Mouse (Mus musculus): ENCODE measurements at regions not wholly inside any gene's neighbourhood (a gene's known extent, or its start where the extent isn't known, plus 50 kb on each side); places are given as distances from the start of the nearest gene placed in this dataset.
A peak's percentile ranks its signal among the peaks of the same experiment; 100 is the strongest.

DNA sequence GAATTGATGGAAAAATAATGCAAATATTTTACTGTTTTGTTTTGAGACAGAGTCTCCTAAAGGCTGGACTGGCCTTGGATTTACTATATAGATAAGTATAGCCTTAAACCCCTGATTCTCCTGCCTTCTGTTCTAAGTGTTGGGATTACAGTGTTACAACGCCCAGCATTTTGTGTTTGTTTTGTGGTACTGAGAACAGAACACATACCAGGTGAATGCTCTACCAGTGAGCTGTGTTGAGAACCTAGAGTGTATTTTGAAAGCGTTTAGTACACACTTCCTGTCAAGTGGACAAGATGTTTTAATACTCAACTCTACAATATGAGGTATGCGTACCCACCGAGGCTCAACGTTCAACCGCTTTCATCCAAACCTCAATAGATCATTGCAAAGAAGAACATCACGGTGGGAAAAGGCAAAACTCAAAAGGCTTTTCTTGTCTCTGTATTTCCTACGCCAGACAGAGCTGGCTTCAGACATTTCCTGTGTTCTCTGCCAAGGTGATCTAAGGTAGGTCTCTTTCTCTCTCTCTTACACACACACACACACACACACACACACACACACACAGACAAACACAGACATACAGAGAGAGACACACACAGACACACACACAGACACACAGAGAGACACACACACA lies 104.3 kb upstream of the Cpm start:
- no peak for DNase-seq

- DNase-seq: no peak
These were observed 105.2 kb upstream of the Cpm start for GRCm38 (mm10) chr10:117524101-117524500.

DNA sequence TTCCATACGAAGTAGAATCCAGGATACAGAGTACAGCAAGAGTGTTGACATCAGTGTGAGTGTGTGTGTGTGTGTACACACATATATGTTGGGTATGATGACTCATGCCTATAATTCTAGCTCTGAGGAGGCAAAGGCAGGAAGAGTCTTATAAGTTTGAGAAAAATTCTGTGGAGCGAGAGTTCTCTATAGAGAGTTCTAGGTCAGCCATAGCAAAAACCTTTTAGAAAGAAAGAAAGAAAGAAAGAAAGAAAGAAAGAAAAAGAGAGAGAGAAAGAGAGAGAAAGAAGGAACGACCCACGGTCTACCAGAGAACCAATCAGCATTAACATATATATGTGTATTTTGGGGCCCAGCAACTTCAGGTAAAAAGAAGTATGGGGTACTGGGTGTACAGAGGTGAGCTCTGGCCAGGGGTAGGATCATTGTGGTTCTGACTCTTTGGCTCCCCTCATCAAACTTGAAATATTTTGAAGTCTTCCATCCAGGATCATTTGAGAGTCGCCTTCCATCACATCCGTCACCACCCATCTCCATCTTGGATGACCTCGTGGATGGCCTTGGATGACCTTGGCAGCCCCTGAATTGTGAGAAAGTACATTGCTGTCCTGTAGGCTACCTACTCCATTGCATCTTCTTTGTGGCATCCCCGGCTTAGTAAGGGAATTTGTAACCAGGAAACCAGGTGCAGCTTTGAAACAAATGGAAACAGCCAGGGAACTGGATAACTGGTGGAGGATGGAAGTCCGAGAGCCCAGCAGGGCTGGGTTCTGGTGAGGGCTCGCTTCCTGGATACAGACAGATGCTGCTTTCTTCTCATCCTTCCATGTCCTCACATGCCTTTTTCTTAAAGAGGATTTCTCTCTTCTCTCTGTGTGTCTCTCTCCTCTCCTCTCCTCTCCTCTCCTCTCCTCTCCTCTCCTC lies 106.1 kb upstream of the Cpm start:
- DNase-seq: no peak

DNA sequence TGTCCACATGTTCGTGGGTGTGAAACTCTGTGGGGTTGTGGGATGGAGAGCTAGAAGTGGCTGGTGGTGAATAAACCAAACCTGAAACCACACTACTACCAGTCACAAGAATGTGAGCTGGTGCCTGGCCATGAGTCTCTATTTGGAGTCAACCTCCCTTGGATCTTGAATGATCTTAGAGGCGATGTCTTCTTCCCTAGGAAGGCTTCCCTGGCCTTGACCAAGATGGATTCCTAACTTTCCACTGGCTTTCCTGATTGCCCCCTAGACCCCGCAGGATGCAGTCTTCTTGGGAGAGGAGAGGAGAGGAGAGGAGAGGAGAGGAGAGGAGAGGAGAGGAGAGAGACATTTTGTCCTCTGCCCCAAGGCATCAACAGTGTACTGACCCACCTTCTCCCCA lies 106.9 kb upstream of the Cpm start:
- no peak for DNase-seq

DNA sequence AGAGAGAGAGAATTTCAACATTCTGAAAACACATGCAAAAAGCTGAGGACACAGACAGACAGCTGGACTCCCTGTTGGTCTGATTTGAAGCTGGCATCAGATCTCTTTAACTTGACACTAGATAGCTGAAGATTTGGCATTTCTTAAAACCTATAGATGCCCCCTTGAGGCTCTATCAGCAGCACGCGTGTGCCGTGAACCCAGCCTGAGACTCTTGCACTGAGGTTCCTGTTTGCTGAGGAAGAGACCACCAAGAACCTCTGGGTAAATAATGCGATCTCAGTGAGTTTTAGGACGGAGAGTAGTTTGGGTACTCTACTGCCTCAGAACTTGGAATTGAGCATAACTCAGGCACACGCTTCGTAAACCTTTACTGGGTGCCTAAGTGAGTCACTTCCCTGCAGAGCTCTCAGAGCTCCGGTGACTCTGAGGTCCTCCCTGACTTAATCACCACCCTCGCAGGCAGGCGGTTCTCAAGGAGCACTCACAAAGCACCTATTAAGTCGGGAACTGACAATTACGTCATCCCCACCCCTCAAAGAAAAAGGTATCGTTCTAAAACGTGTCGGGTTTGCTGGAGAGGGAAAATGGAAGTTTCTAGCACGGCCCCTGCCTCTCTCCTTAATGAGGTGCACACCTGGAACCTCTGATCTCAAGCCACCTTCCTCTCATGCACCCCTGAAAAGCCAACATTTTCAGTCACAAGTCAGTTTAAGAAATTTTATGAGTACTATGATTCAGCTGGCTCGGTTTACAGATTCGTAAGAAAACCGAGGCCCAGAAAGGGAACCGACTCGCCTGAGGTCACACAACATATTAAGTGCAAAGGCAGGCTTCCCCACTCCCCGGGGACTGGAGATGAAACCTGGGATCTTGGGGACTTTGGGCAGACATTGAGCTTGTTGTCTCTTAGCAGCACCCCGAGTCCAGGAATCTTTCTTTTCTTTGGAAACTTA lies 107.7 kb upstream of the Cpm start:
- DNase-seq: no peak

DNA sequence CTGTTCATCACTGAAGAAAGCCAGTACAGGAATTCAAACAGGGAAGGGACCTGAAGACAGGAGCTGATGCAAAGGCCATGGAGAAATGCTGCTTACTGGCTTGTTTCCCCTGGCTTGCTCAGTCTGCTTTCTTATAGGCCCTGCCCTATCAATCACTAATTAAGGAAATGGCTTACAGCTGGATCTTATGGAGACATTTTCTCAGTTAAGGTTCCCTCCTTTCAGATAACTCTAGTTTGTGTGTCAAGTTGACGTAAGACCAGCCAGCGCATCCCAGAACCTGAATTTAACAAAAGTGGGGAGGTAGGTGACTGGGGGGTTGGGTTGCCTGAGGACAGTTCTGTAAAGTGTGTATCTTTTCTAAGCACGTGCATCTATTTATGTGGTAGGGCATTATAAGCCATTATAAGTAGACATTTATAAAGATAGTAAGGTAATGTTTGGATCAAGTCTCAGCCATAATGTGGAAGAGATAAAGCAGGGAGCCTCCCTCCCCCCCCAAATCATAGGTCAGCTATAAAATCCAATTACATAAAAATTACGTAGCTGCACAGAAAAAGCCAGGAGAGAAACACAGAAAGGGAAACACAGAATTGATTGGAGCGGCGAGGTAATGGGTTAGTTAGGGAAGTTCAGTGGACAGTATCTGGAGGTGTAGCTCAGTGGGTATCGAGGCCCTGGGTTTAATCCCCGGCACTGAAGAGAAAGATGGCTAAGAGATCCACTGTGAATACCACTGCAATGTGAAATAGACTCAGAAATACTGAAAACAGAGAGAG lies 108.6 kb upstream of the Cpm start:
- no peak for DNase-seq

- no peak for DNase-seq
These were observed 109.4 kb upstream of the Cpm start for GRCm38 (mm10) chr10:117519670-117520535.

GRCm38 (mm10) chr10:117518793-117519669 lies 110.3 kb upstream of the Cpm start:
- DNase-seq: no peak

DNA sequence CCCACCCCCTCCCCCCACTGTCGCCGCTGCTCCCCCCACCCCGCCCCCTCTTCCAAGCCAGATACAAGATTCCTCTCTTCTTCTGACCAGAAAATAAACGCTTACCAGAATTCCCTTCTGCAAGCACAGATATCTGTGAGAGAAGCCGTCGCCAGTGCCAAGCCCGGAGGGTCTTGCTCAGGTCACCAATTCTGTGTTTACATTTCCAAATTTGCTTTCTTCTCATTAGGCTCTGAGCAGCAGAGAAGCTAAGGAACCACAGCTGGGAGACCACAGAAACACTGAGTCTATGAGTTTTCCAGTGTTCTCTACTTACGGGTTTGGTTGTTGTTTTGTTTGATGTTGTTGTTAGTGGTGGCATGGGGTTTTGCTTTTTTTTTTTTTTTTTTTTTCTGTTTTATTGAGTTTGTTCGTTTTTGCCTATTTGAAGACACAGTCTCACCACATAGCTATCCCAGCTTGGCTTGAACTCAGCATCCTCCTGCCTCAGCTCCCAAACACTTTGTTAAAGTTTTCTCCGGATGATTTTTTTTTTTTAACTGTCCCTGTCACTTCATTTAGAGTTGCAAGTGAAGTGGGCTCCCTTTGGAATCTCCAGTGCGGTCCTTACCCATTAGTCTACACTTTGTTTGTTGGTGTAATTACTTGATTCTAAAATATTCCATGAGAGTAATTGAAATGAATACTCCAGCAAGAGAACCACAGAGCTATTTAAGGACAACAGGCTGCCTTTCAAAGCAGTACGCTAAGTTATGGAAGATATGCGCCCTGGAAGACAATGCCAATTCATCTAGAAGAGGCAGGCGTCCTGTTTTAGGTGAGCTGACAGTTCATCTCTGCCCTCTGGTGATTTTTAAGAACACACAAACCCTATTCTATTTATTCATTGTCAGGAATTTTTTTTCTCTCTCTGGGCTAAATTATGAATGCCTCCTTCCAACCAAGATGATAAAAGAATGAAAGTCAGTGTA lies 111.2 kb upstream of the Cpm start:
- no peak for DNase-seq

DNA sequence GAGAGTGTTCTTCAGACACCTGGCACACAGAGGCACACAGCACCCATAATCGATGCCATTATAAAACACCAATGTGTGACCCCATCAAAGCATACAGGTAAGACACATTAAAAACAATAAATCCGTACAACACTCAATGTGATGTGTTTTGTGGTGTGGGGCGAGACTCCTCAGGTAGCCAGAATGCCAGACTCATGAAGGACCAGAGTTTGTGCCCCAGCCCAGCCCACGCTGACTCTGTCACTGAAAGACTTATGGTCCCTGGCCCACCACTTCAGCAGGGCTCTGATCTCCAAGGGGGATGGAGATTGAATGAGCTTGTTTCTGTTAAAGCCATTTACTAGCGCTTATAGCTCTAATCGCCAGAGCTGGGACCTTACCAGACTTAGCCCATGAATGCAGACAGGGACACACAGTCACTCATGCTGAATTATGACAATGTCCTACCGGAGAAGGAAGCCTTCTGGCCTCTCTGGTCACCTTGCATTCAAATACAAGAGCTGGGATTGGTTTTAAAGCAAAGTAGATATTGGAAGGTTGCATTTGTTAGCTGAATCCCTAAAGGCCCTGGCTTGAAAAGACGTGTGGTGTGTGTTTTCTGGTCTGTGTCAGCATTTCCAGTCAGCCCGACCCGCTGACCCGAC lies 112.1 kb upstream of the Cpm start:
- DNase-seq: no peak

DNA sequence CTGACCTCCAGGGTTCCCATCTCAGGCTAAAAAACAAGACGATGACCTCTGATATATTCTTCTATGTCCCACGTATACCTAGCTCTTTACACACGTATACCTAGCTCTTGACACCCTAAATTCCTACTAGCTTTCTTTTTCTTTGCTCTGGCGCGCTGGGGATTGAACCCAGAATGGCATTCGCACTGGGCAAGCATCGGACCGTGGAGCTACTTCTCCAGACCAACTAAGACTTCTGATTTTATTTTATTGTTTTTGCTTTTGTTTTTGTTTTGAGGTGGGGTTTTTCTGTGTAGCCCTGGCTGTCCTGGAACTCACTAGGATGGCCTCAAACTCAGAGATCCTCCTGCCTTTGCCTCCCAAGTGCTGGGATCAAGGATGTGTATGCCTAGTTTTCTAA lies 112.8 kb upstream of the Cpm start:
- DNase-seq: no peak

DNA sequence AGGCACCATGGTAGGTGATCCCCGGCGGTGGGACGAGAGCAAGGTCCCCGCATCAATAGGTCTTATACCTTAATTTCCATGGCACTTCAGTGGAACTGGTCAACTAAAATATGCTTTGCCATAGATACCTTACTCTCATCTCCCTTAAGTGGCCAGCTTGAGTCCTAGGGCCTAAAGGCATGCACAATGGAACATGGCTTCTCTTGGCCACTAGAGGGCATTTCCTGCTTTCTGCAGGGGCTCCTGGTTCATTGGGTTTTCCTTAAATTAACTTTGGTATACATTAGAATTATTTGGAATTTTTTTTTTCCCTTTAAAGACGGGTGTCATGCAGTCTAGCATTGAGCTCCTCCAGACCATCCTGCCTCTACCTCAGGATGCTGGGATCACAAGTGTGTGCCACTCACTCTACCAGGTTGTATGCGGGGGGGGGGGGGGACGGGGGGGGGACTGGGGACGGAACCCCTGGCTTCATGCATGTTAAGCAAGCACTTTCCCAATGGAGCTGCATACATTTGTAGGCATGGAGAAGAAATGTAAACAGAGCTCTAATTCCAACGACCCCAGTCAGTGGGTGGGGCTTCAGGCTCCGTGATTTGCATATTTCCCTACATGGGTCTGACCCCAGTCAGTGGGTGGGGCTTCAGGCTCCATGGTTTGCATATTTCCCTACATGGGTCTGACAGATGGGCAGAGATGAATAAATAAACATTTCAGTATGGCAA lies 113.4 kb upstream of the Cpm start:
- DNase-seq: peak in 1 of 2 experiments; percentile 15

GRCm38 (mm10) chr10:117515039-117515438 lies 114.3 kb upstream of the Cpm start:
- no peak for DNase-seq

DNA sequence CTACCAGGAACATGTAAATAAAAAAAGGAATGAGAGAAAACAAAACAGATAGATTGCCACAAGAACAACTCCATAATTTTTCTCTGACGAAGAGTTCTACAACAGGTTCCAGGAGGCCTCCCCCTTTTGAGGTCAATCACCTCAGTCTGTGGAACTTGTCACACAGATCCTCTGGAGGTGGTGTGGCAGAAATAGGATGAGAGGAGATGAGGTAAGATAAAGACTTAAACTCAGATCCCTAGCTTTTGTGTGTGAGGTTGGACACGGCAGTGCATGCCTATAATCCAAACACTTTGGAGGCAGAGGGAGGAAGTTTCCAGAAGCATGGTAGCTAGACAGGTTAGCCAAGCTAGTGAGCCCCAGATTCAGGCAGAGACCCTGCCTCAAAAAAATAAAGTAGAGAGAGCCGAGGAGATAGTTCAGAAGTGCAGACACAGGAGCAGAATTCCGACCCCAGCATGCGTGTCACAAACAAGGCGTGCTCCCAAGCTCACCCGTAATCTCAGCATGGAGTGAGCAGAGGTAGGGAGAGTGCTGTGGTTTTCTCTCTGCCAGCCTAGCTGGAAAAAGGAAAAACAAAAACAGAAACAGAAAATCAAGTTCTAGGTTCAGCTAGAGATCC lies 115.3 kb upstream of the Cpm start:
- no peak for DNase-seq

DNA sequence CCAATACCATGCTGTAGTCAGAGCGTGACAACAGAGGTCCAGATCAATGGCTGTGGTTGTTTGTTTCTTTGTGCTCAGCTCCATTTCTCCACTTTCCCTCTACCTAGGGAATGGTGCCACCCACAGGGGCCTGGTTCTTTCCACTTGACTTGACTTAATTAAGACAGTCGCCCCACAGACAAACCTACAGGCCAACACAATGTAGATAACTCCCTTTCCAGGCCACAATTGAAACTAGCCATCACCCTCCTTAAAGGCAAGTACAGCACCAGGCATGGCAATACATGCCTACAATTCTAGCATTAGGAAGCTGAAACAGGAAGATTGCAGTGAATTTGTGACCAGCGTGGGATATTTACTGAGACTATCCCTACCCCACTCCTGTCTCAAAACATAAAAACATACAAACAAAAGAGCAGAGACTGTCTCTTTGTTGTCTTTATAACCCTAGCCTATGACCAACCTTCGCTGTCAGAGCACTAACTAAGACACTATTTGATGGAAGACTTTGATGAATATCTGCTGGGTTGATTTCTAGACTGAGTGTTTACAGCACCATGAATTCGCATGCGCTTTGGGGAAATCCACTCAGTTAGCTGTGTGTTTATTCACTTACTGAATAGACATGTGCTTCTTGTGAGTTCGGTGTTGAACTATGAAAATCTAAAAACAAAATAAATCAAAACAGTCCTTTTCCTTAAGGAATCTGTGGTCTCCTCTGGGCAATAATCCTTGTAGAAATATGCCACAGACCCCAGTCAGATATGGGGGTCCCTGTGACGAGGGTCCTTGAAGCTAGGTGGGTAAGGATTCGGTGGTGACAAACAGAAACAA lies 116.7 kb upstream of the Cpm start:
- no peak for DNase-seq

Data from cerebellum, adult 18-20 months (tissue).